Mouse (Mus musculus) limb, embryonic 14.5 days (tissue): Measurements from ENCODE around the gene Mei1. TPM values are rescaled to one million over a fixed set of nuclear protein-coding genes. Genes with fewer than 3 reads are reported as not detected.

Experiments used
- ATAC-seq: fragments of 200-750 bp; cut with Nextera tagmentation; 2 replicates; pipeline ENCODE4 v1.8.0; 2017; ENCODE audit warnings: low read depth, moderate number of reproducible peaks, moderate TSS enrichment; ENCODE audit not compliant: low FRiP score
- DNase-seq: peaks from one replicate; pipeline ENCODE4 v3.0.0-alpha.2; 2015; ENCODE audit warnings: low spot score
- H3K27ac ChIP-seq: fragments of 300-500 bp; sonication (generic); replicated peaks from 2 replicates; pipeline ENCODE4 v1.5.1; 2014; ENCODE audit warnings: low read depth, mild to moderate bottlenecking, low read length, moderate library complexity, mixed read lengths
- H3K27me3 ChIP-seq: fragments of 300-500 bp; sonication (generic); 2 replicates; pipeline ENCODE4 v1.6.1; 2014; ENCODE audit warnings: low read length, mixed read lengths; ENCODE audit not compliant: control insufficient read depth, insufficient read depth
- H3K36me3 ChIP-seq: fragments of 300-500 bp; sonication (generic); 2 replicates; pipeline ENCODE4 v1.6.1; 2014; ENCODE audit warnings: mild to moderate bottlenecking, low read length, moderate library complexity, mixed read lengths; ENCODE audit not compliant: control insufficient read depth, insufficient read depth
- H3K4me1 ChIP-seq: fragments of 300-500 bp; sonication (generic); 2 replicates; pipeline ENCODE4 v1.6.1; 2014; ENCODE audit warnings: antibody characterized with exemption, low read length, mixed read lengths; ENCODE audit not compliant: control insufficient read depth, insufficient read depth
- H3K4me2 ChIP-seq: fragments of 300-500 bp; sonication (generic); replicated peaks from 2 replicates; pipeline ENCODE4 v1.6.1; 2014; ENCODE audit warnings: low read depth, mild to moderate bottlenecking, low read length, moderate library complexity; ENCODE audit not compliant: severe bottlenecking
- H3K4me3 ChIP-seq: fragments of 300-500 bp; sonication (generic); replicated peaks from 2 replicates; pipeline ENCODE4 v1.5.1; 2014; ENCODE audit warnings: low read length
- H3K9ac ChIP-seq: fragments of 300-500 bp; sonication (generic); 2 replicates; pipeline ENCODE4 v1.6.1; 2014; ENCODE audit warnings: mild to moderate bottlenecking, low read depth, low read length, moderate library complexity; ENCODE audit not compliant: severe bottlenecking
- H3K9me3 ChIP-seq: fragments of 300-500 bp; sonication (generic); 2 replicates; pipeline ENCODE4 v1.6.1; 2016; ENCODE audit warnings: low read length; ENCODE audit not compliant: control insufficient read depth
- POLR2A ChIP-seq: fragments of 200-500 bp; IDR thresholded peaks from 2 replicates; pipeline ENCODE4 v1.8.0; 2012; ENCODE audit warnings: inconsistent platforms, mild to moderate bottlenecking, moderate library complexity, borderline replicate concordance; ENCODE audit not compliant: insufficient read depth, insufficient read length; ENCODE audit errors: extremely low read depth
- WGBS: fragments of 180-500 bp; shearing (Covaris S2); extraction: QIAGEN DNeasy Blood & Tissue Kit; methylation state at CpG from one replicate; pipeline ENCODE4 v1.1.7; 2014; 5-methylcytosine and 5-hydroxymethylcytosine counted together
- polyA plus RNA-seq, 2 experiments: library from polyadenylated mRNA; depleted of rRNA in 1 of 2; stranded (reverse) in 1 of 2; unstranded in 1 of 2; fragments of >200 nt; fragmentation: Nextera tagmentation in 1 of 2; extraction: Ambion mirVana in 1 of 2; gene quantifications; 2 replicates each; pipeline versions ENCODE4 v1.2.1 to v1.2.3; 2012 to 2014

The Mei1 gene
- polyA plus RNA-seq, 2 experiments = 0.12 to 0.16 TPM

GRCm38 (mm10) chr15:82165332-82166239 lies 95.8 kb downstream of the Mei1 start:
- peak; percentile 55 for DNase-seq
- H3K4me3 ChIP-seq = no peak overlapping the region
- peaks cover 25% of the 10 kb centered on the region for H3K4me1 ChIP-seq
- peaks cover 10% of the 10 kb centered on the region for H3K36me3 ChIP-seq
- no peaks in the 10 kb centered on the region for H3K27me3 ChIP-seq
- 0 out of 2 replicates have a peak overlapping the region, but pooled peaks have one; percentile 1 for H3K9ac ChIP-seq
- TF ChIP-seq POLR2A = no peak
- no peak for ATAC-seq
- no peak overlapping the region; the same call in 1 of the 2 replicates for H3K4me2 ChIP-seq
- no peaks in the 10 kb centered on the region for H3K9me3 ChIP-seq
- 50% methylated on average over 8 of the region's 8 CpGs for WGBS
- peak overlapping the region; percentile 52; the same call in 1 of the 2 replicates for H3K27ac ChIP-seq

- Histone ChIP-seq H3K9me3 (no peaks in the 10 kb centered on the region), H3K36me3 (peaks cover 19% of the 10 kb centered on the region), H3K27me3 (no peaks in the 10 kb centered on the region), H3K9ac (0 out of 2 replicates have a peak overlapping the region, but pooled peaks have one; percentile 1), H3K4me2 (no peak overlapping the region; the same call in 1 of the 2 replicates), H3K4me3 (no peak overlapping the region), H3K27ac (peak overlapping the region; percentile 52; the same call in 1 of the 2 replicates), H3K4me1 (peaks cover 21% of the 10 kb centered on the region)
- ATAC-seq (no peak), DNase-seq (no peak)
- WGBS = 51% methylated on average over 22 of the region's 22 CpGs
- TF ChIP-seq POLR2A = no peak
Observed at GRCm38 (mm10) chr15:82166240-82167100, 96.7 kb downstream of the Mei1 start.

- no peak overlapping the region for H3K4me2 ChIP-seq
- H3K4me1 ChIP-seq = peaks cover 21% of the 10 kb centered on the region
- no peaks in the 10 kb centered on the region for H3K27me3 ChIP-seq
- no peak overlapping the region for H3K4me3 ChIP-seq
- DNase-seq (no peak), ATAC-seq (no peak)
- no peak for TF ChIP-seq POLR2A
- 66% methylated on average over 23 of the region's 23 CpGs for WGBS
- H3K9me3 ChIP-seq = no peaks in the 10 kb centered on the region
- H3K36me3 ChIP-seq = peaks cover 27% of the 10 kb centered on the region
- H3K9ac ChIP-seq = no peak overlapping the region
- H3K27ac ChIP-seq = no peak overlapping the region
Observed at GRCm38 (mm10) chr15:82167201-82168168, 97.7 kb downstream of the Mei1 start.

GRCm38 (mm10) chr15:82169671-82170070 lies 99.9 kb downstream of the Mei1 start:
- H3K9ac ChIP-seq = no peak overlapping the region
- H3K4me3 ChIP-seq = no peak overlapping the region
- 79% methylated on average over 5 of the region's 5 CpGs for WGBS
- DNase-seq (no peak), ATAC-seq (no peak)
- no peak overlapping the region for H3K27ac ChIP-seq
- no peak overlapping the region for H3K4me2 ChIP-seq
- peaks cover 19% of the 10 kb centered on the region for H3K4me1 ChIP-seq
- H3K27me3 ChIP-seq = no peaks in the 10 kb centered on the region
- no peak for TF ChIP-seq POLR2A
- H3K36me3 ChIP-seq = peaks cover 48% of the 10 kb centered on the region
- H3K9me3 ChIP-seq = no peaks in the 10 kb centered on the region
